Mouse (Mus musculus) limb, embryonic 13.5 days (tissue): ENCODE results near the gene Itgam. TPM values are rescaled to one million over a fixed set of nuclear protein-coding genes. Genes with fewer than 3 reads are reported as not detected.
"Not testable (repeated sequence)": the region's sequence is repeated elsewhere in the genome, so short reads cannot be mapped to it uniquely, and the experiment has no call there.

Experiments used
- ATAC-seq: fragments of 200-750 bp; cut with Nextera tagmentation; 2 replicates; pipeline ENCODE4 v1.8.0; 2017; ENCODE audit warnings: low read depth, moderate number of reproducible peaks, moderate TSS enrichment; ENCODE audit not compliant: low FRiP score
- H3K27ac ChIP-seq: fragments of 300-500 bp; sonication (generic); 2 replicates; pipeline ENCODE4 v1.5.1; 2015; ENCODE audit warnings: inconsistent platforms, mild to moderate bottlenecking, moderate library complexity
- H3K27me3 ChIP-seq: fragments of 300-500 bp; sonication (generic); 2 replicates; pipeline ENCODE4 v1.6.1; 2015; ENCODE audit warnings: mild to moderate bottlenecking, inconsistent platforms
- H3K36me3 ChIP-seq: fragments of 300-500 bp; sonication (generic); 2 replicates; pipeline ENCODE4 v1.6.1; 2015; ENCODE audit warnings: inconsistent platforms, mild to moderate bottlenecking, moderate library complexity
- H3K4me1 ChIP-seq: fragments of 300-500 bp; sonication (generic); 2 replicates; pipeline ENCODE4 v1.6.1; 2015; ENCODE audit warnings: inconsistent platforms
- H3K4me2 ChIP-seq: fragments of 300-500 bp; sonication (generic); replicated peaks from 2 replicates; pipeline ENCODE4 v1.6.1; 2015; ENCODE audit warnings: inconsistent platforms, mild to moderate bottlenecking, moderate library complexity
- H3K4me3 ChIP-seq: fragments of 300-500 bp; sonication (generic); 2 replicates; pipeline ENCODE4 v1.5.1; 2015; ENCODE audit warnings: moderate library complexity, mild to moderate bottlenecking, inconsistent platforms
- H3K9ac ChIP-seq: fragments of 300-500 bp; sonication (generic); 2 replicates; pipeline ENCODE4 v1.6.1; 2015; ENCODE audit warnings: mild to moderate bottlenecking, inconsistent platforms
- H3K9me3 ChIP-seq: fragments of 300-500 bp; sonication (generic); 2 replicates; pipeline ENCODE4 v1.6.1; 2016; ENCODE audit warnings: inconsistent platforms
- WGBS: fragments of 180-500 bp; shearing (Covaris S2); methylation state at CpG from one replicate; pipeline ENCODE4 v1.1.7; 2015; 5-methylcytosine and 5-hydroxymethylcytosine counted together
- polyA plus RNA-seq: library from polyadenylated mRNA; unstranded; fragments of >200 nt; fragmentation: Nextera tagmentation; extraction: Ambion mirVana; gene quantifications from 2 replicates; pipeline ENCODE4 v1.2.1, GENCODE M21; 2015

Itgam gene
- polyA plus RNA-seq, 1 experiment from 2014 or later: 0.87 TPM

- no peaks in the 10 kb centered on the region for H3K36me3 ChIP-seq
- H3K4me2 ChIP-seq: no peak overlapping the region
- H3K27ac ChIP-seq: no peak overlapping the region
- ATAC-seq: no peak
- H3K4me1 ChIP-seq: no peaks in the 10 kb centered on the region
- H3K9me3 ChIP-seq: no peaks in the 10 kb centered on the region
- no peaks in the 10 kb centered on the region for H3K27me3 ChIP-seq
- no peak overlapping the region for H3K4me3 ChIP-seq
- WGBS: 68% methylated on average over 10 of the region's 10 CpGs
- no peak overlapping the region for H3K9ac ChIP-seq
Measured at GRCm38 (mm10) chr7:128154924-128155323, 92.5 kb downstream of the Itgam start.

GRCm38 (mm10) chr7:128158688-128159354 lies 96.4 kb downstream of the Itgam start:
- WGBS: 63% methylated on average over 8 of the region's 8 CpGs
- not testable (repeated sequence) for H3K4me1 ChIP-seq, H3K27me3 ChIP-seq, ATAC-seq, H3K4me2 ChIP-seq, H3K27ac ChIP-seq, H3K36me3 ChIP-seq, H3K9ac ChIP-seq, H3K9me3 ChIP-seq, H3K4me3 ChIP-seq

DNA sequence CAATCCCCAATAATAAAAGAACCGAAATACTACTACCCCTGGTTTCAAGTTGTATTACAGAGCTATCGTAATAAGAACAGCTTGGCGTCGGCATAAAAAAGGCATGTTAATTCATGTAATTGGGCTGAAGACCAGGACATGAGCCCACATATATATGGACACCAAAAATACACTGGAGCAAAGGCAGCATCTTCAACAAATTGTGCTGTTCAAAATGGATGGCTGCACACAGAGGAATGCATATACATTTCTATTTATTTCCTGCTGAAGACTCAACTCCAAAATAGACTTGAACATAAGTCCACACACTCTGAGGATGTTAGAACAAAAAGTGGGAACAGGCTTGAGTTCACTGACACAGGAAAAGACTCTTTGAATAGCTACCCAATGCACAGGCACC lies 101.6 kb downstream of the Itgam start:
- no peak overlapping the region for H3K4me3 ChIP-seq
- 96% methylated on average over 4 of the region's 4 CpGs for WGBS
- H3K4me1 ChIP-seq: no peaks in the 10 kb centered on the region
- H3K9ac ChIP-seq: no peak overlapping the region
- no peaks in the 10 kb centered on the region for H3K9me3 ChIP-seq
- ATAC-seq: no peak
- H3K4me2 ChIP-seq: no peak overlapping the region
- H3K36me3 ChIP-seq: no peaks in the 10 kb centered on the region
- H3K27me3 ChIP-seq: no peaks in the 10 kb centered on the region
- H3K27ac ChIP-seq: no peak overlapping the region

- no peaks in the 10 kb centered on the region for H3K9me3 ChIP-seq
- H3K27me3 ChIP-seq: no peaks in the 10 kb centered on the region
- H3K9ac ChIP-seq: no peak overlapping the region
- ATAC-seq: no peak
- no peak overlapping the region for H3K27ac ChIP-seq
- H3K4me2 ChIP-seq: no peak overlapping the region
- no peak overlapping the region for H3K4me3 ChIP-seq
- 88% methylated on average over 7 of the region's 7 CpGs for WGBS
- no peaks in the 10 kb centered on the region for H3K4me1 ChIP-seq
- no peaks in the 10 kb centered on the region for H3K36me3 ChIP-seq
Measured at GRCm38 (mm10) chr7:128166391-128166790, 104.0 kb downstream of the Itgam start.

Other genes with a start within 250 kb of the Itgam start
- 53.2 and 55.6 TPM in 2 replicates for gene Stx4a, start 238.3 kb upstream of the Itgam start, polyA plus RNA-seq
- 7.7 and 8.1 TPM in 2 replicates for gene Stx1b, start 238.1 kb upstream of the Itgam start, polyA plus RNA-seq
- 10.5 and 11.6 TPM in 2 replicates for gene Zfp646, start 186.4 kb upstream of the Itgam start, polyA plus RNA-seq
- 23.0 and 24.4 TPM in 2 replicates for gene Zfp668, start 185.8 kb upstream of the Itgam start, polyA plus RNA-seq
- gene Prss53, start 171.7 kb upstream of the Itgam start, polyA plus RNA-seq: 1.9 and 2.1 TPM in 2 replicates
- not detected in 2 replicates for gene Gm21974, start 167.2 kb upstream of the Itgam start, polyA plus RNA-seq
- gene Vkorc1, start 167.0 kb upstream of the Itgam start, polyA plus RNA-seq: 159 and 174 TPM in 2 replicates
- gene Bckdk, start 158.6 kb upstream of the Itgam start, polyA plus RNA-seq: 84.9 and 85.3 TPM in 2 replicates
- 44.2 and 47.8 TPM in 2 replicates for gene Kat8, start 150.1 kb upstream of the Itgam start, polyA plus RNA-seq
- gene Prss8, start 132.5 kb upstream of the Itgam start, polyA plus RNA-seq: 4.4 and 5.7 TPM in 2 replicates
- 9.6 and 11.9 TPM in 2 replicates for gene Prss36, start 115.9 kb upstream of the Itgam start, polyA plus RNA-seq
- 542 and 587 TPM in 2 replicates for gene Fus, start 95.2 kb upstream of the Itgam start, polyA plus RNA-seq
- gene Pycard, start 68.8 kb upstream of the Itgam start, polyA plus RNA-seq: 22.5 and 27.7 TPM in 2 replicates
- 1.7 and 1.8 TPM in 2 replicates for gene Trim72, start 58.7 kb upstream of the Itgam start, polyA plus RNA-seq
- not detected in 2 replicates for gene Gm49368, start within 50 bp of the Itgam start, polyA plus RNA-seq
- not detected in 2 replicates for gene Itgax, start 66.9 kb downstream of the Itgam start, polyA plus RNA-seq
- gene Itgad, start 91.7 kb downstream of the Itgam start, polyA plus RNA-seq: not detected in 2 replicates
- 24.2 and 27.0 TPM in 2 replicates for gene Cox6a2, start 143.7 kb downstream of the Itgam start, polyA plus RNA-seq
- gene Armc5, start 174.7 kb downstream of the Itgam start, polyA plus RNA-seq: 16.6 and 18.5 TPM in 2 replicates
- gene 9130023H24Rik, start 175.4 kb downstream of the Itgam start, polyA plus RNA-seq: 9.2 and 9.6 TPM in 2 replicates
- 48.8 and 49.1 TPM in 2 replicates for gene Tgfb1i1, start 184.2 kb downstream of the Itgam start, polyA plus RNA-seq
- gene Slc5a2, start 203.0 kb downstream of the Itgam start, polyA plus RNA-seq: 0.29 and 0.36 TPM in 2 replicates
- 21.6 and 26.4 TPM in 2 replicates for gene BC017158, start 235.5 kb downstream of the Itgam start, polyA plus RNA-seq